Mouse (Mus musculus) CD4-positive, CD25-positive, alpha-beta regulatory T cell, adult 9 weeks (primary cell): ENCODE data around the gene Plrg1. TPM values are rescaled to one million over a fixed set of nuclear protein-coding genes. Genes with fewer than 3 reads are reported as not detected.

Source experiments
- polyA plus RNA-seq: library from polyadenylated mRNA; unstranded; fragments of 100-300 nt; shearing (Covaris generic); gene quantifications from one replicate; pipeline ENCODE4 v1.2.1, GENCODE M21; 2017

The Plrg1 gene
- polyA plus RNA-seq: 96.2 TPM

GRCm38 (mm10) chr3:83055281-83056038, at the start of gene Plrg1:
Gene Plrg1 (plus strand): TSS chr3:83055522.

GRCm38 (mm10) chr3:83007557-83007956, 47.8 kb upstream of the Plrg1 start, which contains the start of gene Fgg:
Gene Fgg (plus strand): TSS chr3:83007724.

GRCm38 (mm10) chr3:83025475-83026301, 29.6 kb upstream of the Plrg1 start, which contains the start of gene Fga:
Gene Fga (plus strand): TSS chr3:83026076.

GRCm38 (mm10) chr3:83049680-83050079, 5.6 kb upstream of the Plrg1 start, which contains the start of gene Fgb:
Gene Fgb (minus strand): TSS chr3:83049863.

Other genes with a start within 250 kb of the Plrg1 start
- gene Rbm46, start 179.0 kb upstream of the Plrg1 start, polyA plus RNA-seq: not detected
- 0.06 TPM for gene Lrat, start 151.5 kb upstream of the Plrg1 start, polyA plus RNA-seq
- gene Fgg, start 47.8 kb upstream of the Plrg1 start, polyA plus RNA-seq: not detected
- gene Fga, start 29.4 kb upstream of the Plrg1 start, polyA plus RNA-seq: not detected
- not detected for gene Fgb, start 5.7 kb upstream of the Plrg1 start, polyA plus RNA-seq
- gene Dchs2, start 72.4 kb downstream of the Plrg1 start, polyA plus RNA-seq: not detected